Comparison of ENCODE assay signal across 17 mouse cellular contexts in genomic region chr10:4054589-4054988, GRCm38 (mm10).
"Had no signal": no experiment of that assay in that cellular context is flagged by ENCODE, and none has a peak within 500 bp of the region (broad histone marks: within the 10 kb centered on the region; RNA-seq: fewer than 3 reads in every experiment).

No protein-coding gene starts in this region.

- H3K9ac ChIP-seq: lung, embryonic 15.5 days; midbrain, embryonic 13.5 days; midbrain, embryonic 15.5 days; neural tube, embryonic 12.5 days; stomach, embryonic 15.5 days had no signal

- DNase-seq: lung, adult 2 months; lung, postnatal 14 days; lung, postnatal 36 days; right cerebral cortex, postnatal 14 days; thymus, adult 2 months; thymus, postnatal 25 days; thymus, postnatal 4 days had no signal

- H3K4me3 ChIP-seq: lung, embryonic 15.5 days; megakaryocyte, embryonic 14.5 days; midbrain, embryonic 13.5 days; midbrain, embryonic 15.5 days; neural tube, embryonic 12.5 days; stomach, embryonic 15.5 days had no signal

- H3K9me3 ChIP-seq: lung, embryonic 15.5 days; megakaryocyte, embryonic 14.5 days; midbrain, embryonic 13.5 days; midbrain, embryonic 15.5 days; neural tube, embryonic 12.5 days; stomach, embryonic 15.5 days had no signal

- H3K4me1 ChIP-seq: lung, embryonic 15.5 days; midbrain, embryonic 15.5 days; neural tube, embryonic 12.5 days; stomach, embryonic 15.5 days had no signal

- ATAC-seq: lung, postnatal 0 days; midbrain, embryonic 13.5 days; midbrain, embryonic 15.5 days had no signal

- H3K36me3 ChIP-seq: lung, embryonic 15.5 days; midbrain, embryonic 13.5 days; midbrain, embryonic 15.5 days; neural tube, embryonic 12.5 days; stomach, embryonic 15.5 days had no signal

- H3K27me3 ChIP-seq: lung, embryonic 15.5 days; megakaryocyte, embryonic 14.5 days; midbrain, embryonic 13.5 days; midbrain, embryonic 15.5 days; neural tube, embryonic 12.5 days; stomach, embryonic 15.5 days had no signal

- H3K4me2 ChIP-seq: lung, embryonic 15.5 days; midbrain, embryonic 11.5 days; midbrain, embryonic 13.5 days; midbrain, embryonic 15.5 days; neural tube, embryonic 12.5 days; stomach, embryonic 15.5 days had no signal

- H3K27ac ChIP-seq: lung, embryonic 15.5 days; macrophage; midbrain, embryonic 13.5 days; midbrain, embryonic 15.5 days; neural tube, embryonic 12.5 days; stomach, embryonic 15.5 days; stomach, postnatal 0 days had no signal
